Mouse (Mus musculus) ES-Bruce4 (cell line): ENCODE results near the gene Mast1.

Experiments used
- CTCF ChIP-seq: IDR thresholded peaks from one replicate; pipeline ENCODE4 v1.8.1; 2011; ENCODE audit warnings: low read depth, low read length
- EP300 ChIP-seq: IDR thresholded peaks from 2 replicates; pipeline ENCODE4 v1.6.1; 2011; ENCODE audit warnings: low read depth, low read length; ENCODE audit not compliant: insufficient read depth

DNA sequence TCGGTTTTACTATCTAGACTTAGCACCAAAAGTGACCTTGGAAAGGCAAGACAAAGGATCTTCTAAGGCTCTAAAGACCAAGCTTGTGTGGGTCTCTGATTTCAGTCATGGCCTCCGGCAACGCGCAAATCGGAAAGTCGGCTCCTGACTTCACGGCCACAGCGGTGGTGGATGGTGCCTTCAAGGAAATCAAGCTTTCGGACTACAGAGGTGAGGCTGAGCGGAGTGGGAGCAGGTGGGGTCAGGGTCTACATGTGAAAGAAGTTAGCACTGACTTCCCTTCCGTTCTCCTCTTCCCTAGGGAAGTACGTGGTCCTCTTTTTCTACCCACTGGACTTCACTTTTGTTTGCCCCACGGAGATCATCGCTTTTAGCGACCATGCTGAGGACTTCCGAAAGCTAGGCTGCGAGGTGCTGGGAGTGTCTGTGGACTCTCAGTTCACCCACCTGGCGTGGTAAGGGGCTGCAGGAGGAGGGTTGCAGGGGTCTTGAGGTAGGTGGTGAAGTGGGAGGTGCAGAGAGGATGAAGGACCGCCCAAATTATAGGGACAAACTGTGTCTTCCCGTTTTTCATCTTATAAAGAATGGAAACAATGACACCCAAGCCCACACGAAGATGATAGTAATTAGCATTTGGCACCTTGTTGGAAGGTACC lies 33.1 kb upstream of the Mast1 start:
- TF ChIP-seq EP300 (no peak), CTCF (no peak)
